Mouse (Mus musculus) adrenal gland, adult 2 months (tissue): ENCODE measurements around the gene Mitf. TPM values are rescaled to one million over a fixed set of nuclear protein-coding genes. Genes with fewer than 3 reads are reported as not detected.

ENCODE experiments used
- DNase-seq: peaks from one replicate; pipeline ENCODE4 v3.0.0; 2021
- polyA plus RNA-seq: library from polyadenylated mRNA; depleted of rRNA; stranded (reverse); fragments of >200 nt; gene quantifications from 2 replicates; pipeline ENCODE4 v1.2.3, GENCODE M21; 2012
- total RNA-seq, 2 experiments: library from RNA; stranded (reverse); gene quantifications; 2 replicates each; pipeline ENCODE4 v1.2.3; 2021

Gene Mitf
- total and polyA plus RNA-seq, 3 experiments = 4.1 to 8.8 (median 8.6) TPM

- no peak for DNase-seq
These were observed 73.5 kb downstream of the Mitf start for GRCm38 (mm10) chr6:97880363-97880762.

- no peak for DNase-seq
These were observed 75.1 kb downstream of the Mitf start for GRCm38 (mm10) chr6:97881935-97882334.

- DNase-seq = no peak
These were observed 76.1 kb downstream of the Mitf start for GRCm38 (mm10) chr6:97882931-97883330.

GRCm38 (mm10) chr6:97883496-97883895 is 76.6 kb downstream of the Mitf start:
- DNase-seq = no peak

GRCm38 (mm10) chr6:97884971-97885370 is 78.1 kb downstream of the Mitf start:
- no peak for DNase-seq

GRCm38 (mm10) chr6:97885606-97886005 is 78.8 kb downstream of the Mitf start:
- peak; percentile 47 for DNase-seq

GRCm38 (mm10) chr6:97887893-97888292 is 81.0 kb downstream of the Mitf start:
- no peak for DNase-seq

GRCm38 (mm10) chr6:97888596-97888995 is 81.7 kb downstream of the Mitf start:
- no peak for DNase-seq

GRCm38 (mm10) chr6:97893546-97893945 is 86.7 kb downstream of the Mitf start:
- DNase-seq = no peak

GRCm38 (mm10) chr6:97897191-97897590 is 90.3 kb downstream of the Mitf start:
- DNase-seq = no peak

- no peak for DNase-seq
These were observed 91.2 kb downstream of the Mitf start for GRCm38 (mm10) chr6:97898085-97898484.

GRCm38 (mm10) chr6:97901561-97901960 is 94.7 kb downstream of the Mitf start:
- DNase-seq = peak; percentile 72

- DNase-seq = no peak
These were observed 95.4 kb downstream of the Mitf start for GRCm38 (mm10) chr6:97902205-97902604.

GRCm38 (mm10) chr6:97914768-97915167 is 107.9 kb downstream of the Mitf start:
- DNase-seq = no peak

GRCm38 (mm10) chr6:97916386-97916903 is 109.6 kb downstream of the Mitf start:
- DNase-seq = no peak

- no peak for DNase-seq
These were observed 111.2 kb downstream of the Mitf start for GRCm38 (mm10) chr6:97918051-97918450.

- no peak for DNase-seq
These were observed 111.6 kb downstream of the Mitf start for GRCm38 (mm10) chr6:97918481-97918880.

GRCm38 (mm10) chr6:97919287-97919686 is 112.4 kb downstream of the Mitf start:
- no peak for DNase-seq

- DNase-seq = no peak
These were observed 114.7 kb downstream of the Mitf start for GRCm38 (mm10) chr6:97921591-97921990.

GRCm38 (mm10) chr6:97924221-97924620 is 117.4 kb downstream of the Mitf start:
- DNase-seq = peak; percentile 45

GRCm38 (mm10) chr6:97929051-97929450 is 122.2 kb downstream of the Mitf start:
- no peak for DNase-seq

GRCm38 (mm10) chr6:97929466-97929865 is 122.6 kb downstream of the Mitf start:
- no peak for DNase-seq

- no peak for DNase-seq
These were observed 130.3 kb downstream of the Mitf start for GRCm38 (mm10) chr6:97937139-97937538.

- no peak for DNase-seq
These were observed 131.2 kb downstream of the Mitf start for GRCm38 (mm10) chr6:97937897-97938614.
